Mouse (Mus musculus) hematopoietic stem cell, adult 5-6 weeks (primary cell): ENCODE measurements at regions not wholly inside any gene's neighbourhood (a gene's known extent, or its start where the extent isn't known, plus 50 kb on each side); places are given as distances from the start of the nearest gene placed in this dataset.
A peak's percentile ranks its signal among the peaks of the same experiment; 100 is the strongest.
"Not testable (repeated sequence)": the region's sequence is repeated elsewhere in the genome, so short reads cannot be mapped to it uniquely, and the experiment has no call there.

Experiments
- ATAC-seq, 2 experiments: fragments of 125-278 bp in 1 of 2; replicated peaks in 1 of 2; 2 replicates each; pipeline ENCODE4 v1.8.0; 2016 to 2017; ENCODE audit warnings: inconsistent platforms in 2 of 2, mild to moderate bottlenecking in 2 of 2, moderate number of reproducible peaks in 2 of 2, low read depth in 1 of 2, moderate TSS enrichment in 1 of 2; ENCODE audit not compliant: low FRiP score in 2 of 2, poor library complexity in 2 of 2, severe bottlenecking in 2 of 2, insufficient read depth in 1 of 2, low TSS enrichment in 1 of 2

DNA sequence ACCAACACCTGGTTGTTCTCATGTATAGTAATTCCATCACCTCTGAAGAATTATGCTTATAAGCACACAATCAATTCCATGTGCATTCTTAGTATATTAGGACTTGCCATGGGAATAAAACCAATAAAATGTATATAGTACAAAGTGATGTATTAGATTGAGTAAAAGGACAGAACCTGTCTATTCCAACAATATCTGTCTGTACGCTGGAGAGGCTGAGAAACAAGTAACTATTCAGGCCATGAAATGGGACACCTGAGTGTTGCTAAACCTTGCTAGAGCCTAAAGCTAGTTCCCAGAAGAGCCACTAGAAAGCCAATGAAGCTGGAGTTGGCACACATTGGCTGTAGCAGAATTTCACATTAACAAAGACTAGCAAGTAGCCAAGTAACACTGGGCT is 989.8 kb downstream of the Diaph3 start:
- no peak for ATAC-seq

DNA sequence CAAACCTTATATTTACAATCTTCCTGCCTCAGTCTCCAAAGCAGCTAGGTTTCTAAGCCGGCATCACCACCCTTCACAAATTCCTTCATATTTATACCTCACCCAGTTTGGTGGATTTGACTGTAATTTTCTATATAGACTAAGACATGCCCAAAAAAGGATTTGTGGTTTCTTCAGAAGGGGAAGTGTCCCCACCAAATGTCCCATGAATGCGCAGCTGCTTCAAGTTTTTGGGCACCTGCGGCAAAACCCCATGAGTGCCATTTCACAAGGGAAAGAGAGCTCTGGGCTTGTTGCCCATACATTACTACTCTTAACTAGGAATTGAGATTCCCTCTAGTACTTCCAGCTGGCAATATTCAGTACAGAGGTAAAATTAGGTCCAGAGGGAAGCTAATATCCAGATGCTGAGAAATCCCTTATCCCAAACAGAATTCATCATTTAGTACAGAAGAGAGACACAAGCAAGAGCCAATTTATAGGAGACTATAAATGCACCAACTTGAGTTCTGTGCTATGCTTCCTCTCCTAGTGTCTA is 990.6 kb downstream of the Diaph3 start:
- ATAC-seq = peak; percentile 48 to 69; a peak in 3 of 4 replicates

DNA sequence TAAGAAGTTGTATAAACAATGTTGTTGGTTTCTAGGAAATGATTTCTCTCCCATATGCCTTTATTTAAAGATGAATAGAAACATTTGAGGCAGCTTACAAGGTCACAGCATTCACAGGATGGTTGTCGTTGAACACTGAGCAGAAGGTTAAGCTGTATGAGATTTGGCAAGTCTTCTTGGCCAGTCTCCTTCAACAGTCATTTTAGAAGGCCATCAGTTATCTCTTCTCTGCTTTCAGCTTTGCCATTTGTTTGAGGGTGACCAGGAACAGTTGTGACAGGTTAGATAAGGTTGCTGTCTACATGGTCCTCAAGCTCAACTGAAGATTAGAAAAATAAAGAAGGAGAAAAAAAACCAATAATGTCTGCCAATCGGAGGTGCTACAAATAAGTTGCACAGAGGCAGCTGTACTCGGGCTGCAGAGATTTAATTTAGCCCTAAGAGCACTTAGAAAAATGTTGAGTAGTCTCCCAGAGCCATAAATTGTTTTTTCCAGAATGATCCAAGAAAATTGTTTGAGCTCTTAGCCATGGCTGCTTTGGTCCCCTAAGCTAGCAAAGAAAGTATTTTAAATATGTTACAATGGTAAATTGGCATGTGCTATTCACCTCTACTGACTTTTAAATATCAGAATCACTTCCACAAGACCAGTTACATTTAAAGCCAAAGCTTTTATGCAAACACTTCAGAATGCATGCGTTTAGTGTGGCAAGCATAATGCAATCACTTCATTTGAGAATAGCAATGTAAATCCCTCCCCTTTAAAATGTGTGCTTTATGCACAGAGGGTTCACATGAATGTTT is 1025.6 kb downstream of the Diaph3 start:
- no peak for ATAC-seq

- no peak for ATAC-seq
Measured at GRCm38 (mm10) chr14:86101497-86101896, 1039.5 kb downstream of the Diaph3 start.

GRCm38 (mm10) chr14:86070313-86071100 is 1070.5 kb downstream of the Diaph3 start:
- no peak for ATAC-seq

- ATAC-seq = no peak
Measured at GRCm38 (mm10) chr14:86069329-86069728, 1071.7 kb downstream of the Diaph3 start.

DNA sequence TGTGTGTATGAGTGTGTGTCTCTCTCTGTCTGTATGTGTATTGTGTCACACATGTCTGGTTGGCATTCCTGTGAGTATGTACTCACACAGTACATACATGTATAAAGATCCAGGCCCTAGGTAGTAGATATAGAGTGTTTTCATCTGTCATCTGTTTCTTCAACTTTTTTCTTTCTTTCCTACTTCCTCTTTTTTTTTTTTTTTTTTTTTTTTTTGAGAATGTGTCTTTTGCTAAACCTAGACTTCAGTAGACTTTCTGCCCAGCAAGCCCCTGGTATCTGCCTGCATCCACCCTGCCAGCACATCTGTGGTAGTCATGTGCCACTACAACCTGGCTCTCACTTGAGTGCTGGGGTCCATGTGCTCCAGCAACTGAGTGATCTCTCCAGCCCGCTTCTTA is 1073.3 kb downstream of the Diaph3 start:
- no peak for ATAC-seq

DNA sequence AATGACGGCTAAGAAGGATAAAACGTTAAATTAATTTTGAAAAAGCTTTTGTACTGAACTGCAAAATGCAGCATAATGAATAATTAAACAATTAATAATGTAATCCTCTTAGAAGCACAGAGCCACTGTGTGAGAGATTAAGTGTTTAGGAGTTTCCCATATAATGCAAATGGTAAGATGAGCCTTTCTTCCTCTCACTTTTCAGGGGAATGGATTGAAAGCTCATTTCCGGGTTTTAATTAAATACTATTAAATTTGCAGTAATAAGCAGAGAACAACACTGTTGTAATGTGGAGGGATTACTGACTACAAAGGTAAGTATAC is 1077.5 kb downstream of the Diaph3 start:
- ATAC-seq = no peak

DNA sequence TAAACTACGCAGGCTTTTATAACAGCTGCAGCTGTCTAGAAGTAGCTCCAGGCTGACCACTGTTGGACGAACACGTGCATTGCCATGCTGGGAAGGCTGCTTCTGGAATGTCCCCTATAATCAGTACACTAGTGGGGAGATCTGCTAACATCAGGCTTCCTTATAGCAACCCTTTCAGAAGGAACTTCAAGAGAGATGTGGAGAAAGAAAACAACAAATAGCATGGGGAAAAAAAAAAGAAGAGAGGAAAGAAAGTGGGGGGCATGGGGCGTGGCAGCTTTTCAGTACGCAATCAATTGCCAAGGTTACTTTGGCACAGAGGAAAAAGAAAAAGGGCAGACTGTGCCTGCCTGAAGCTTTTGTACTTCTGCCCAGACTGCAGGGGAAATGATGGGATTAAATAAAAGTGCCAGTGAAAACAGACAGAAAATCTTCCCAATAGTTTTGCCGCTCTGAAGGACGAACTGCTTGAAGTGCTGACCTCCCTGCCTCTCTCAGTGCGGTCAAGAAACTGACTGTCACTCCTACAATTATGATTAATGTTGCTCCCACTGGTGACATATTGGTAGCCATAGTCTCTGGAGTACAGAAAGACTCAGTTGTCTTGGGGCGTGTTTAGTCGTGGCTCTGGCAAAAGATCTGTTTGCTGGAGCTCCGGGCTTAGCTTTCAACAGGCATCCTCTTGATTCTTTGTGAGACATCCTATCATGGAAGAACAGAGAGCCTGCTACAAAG is 1078.0 kb downstream of the Diaph3 start:
- no peak for ATAC-seq

GRCm38 (mm10) chr14:86056991-86057390 is 1084.0 kb downstream of the Diaph3 start:
- no peak for ATAC-seq

DNA sequence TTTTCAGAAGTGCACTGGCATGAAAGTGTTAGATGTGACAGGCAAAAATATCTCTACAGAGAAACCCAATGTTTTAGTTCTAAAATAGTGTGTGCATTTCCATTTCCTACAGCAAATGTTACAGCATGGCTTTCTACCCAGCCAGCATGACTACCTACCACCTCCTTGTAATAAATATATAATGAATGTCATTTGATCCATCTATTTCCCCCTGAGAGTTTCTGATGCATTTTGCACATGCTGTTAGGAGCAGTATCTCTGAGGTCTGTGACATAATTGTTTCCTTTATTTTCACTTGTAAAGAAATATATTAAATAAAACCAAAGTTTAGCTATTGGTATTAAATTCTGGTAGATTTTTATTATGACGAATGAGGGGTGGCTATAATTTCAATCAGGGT is 1086.4 kb downstream of the Diaph3 start:
- no peak for ATAC-seq

GRCm38 (mm10) chr14:86029401-86029800 is 1111.6 kb downstream of the Diaph3 start:
- no peak for ATAC-seq

DNA sequence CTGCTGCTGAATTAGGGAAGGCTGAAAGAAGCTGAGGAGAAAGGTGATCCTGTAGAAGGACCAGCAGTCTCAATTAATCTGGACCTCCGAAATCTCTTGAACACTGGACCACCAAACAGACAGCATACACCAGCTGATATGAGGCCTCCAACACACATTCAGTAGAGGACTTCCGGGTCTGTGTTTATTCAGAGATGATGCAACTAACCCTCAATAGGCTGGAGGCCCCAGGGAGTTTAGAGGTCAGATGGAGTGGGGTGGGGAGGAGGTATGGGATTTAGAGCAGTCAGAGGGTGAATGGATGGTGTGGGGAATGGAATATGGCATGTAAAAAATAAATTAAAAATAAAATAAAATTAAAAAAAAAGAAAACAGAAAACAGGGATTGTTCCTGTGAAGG is 1123.4 kb downstream of the Diaph3 start:
- not testable (repeated sequence) for ATAC-seq
